Mouse (Mus musculus) natural killer cell, adult 2 months (primary cell): ENCODE measurements around the gene Stk16.
"Not testable (repeated sequence)": the region's sequence is repeated elsewhere in the genome, so short reads cannot be mapped to it uniquely, and the experiment has no call there.

ENCODE experiments used
- DNase-seq, 2 experiments: peaks; one replicate each; pipeline ENCODE4 v3.0.0; 2022; ENCODE audit warnings: low spot score in 2 of 2

Gene Stk16

GRCm38 (mm10) chr1:75213096-75213495 is 2.5 kb downstream of the Stk16 start:
- DNase-seq = no peak

- no peak for DNase-seq
Observed at GRCm38 (mm10) chr1:75214442-75214841, 3.8 kb downstream of the Stk16 start.

GRCm38 (mm10) chr1:75214886-75215285 is 4.2 kb downstream of the Stk16 start:
- DNase-seq = no peak

- DNase-seq = no peak
Observed at GRCm38 (mm10) chr1:75215785-75216184, 5.1 kb downstream of the Stk16 start.

- no peak for DNase-seq
Observed at GRCm38 (mm10) chr1:75216797-75217585, 6.4 kb downstream of the Stk16 start.

GRCm38 (mm10) chr1:75217893-75218226 is 7.2 kb downstream of the Stk16 start:
- DNase-seq = no peak

GRCm38 (mm10) chr1:75218227-75219001 is 7.8 kb downstream of the Stk16 start:
- DNase-seq = peak; percentile 36 to 67

GRCm38 (mm10) chr1:75219078-75219477 is 8.4 kb downstream of the Stk16 start:
- peak; percentile 92 to 96 for DNase-seq

- DNase-seq = no peak
Observed at GRCm38 (mm10) chr1:75219531-75219930, 8.9 kb downstream of the Stk16 start, which contains the start of gene Tuba4a. Gene Tuba4a, minus strand, starts transcription at chr1:75219865.

GRCm38 (mm10) chr1:75221538-75221937 is 10.9 kb downstream of the Stk16 start:
- no peak for DNase-seq

GRCm38 (mm10) chr1:75222926-75223325 is 12.3 kb downstream of the Stk16 start:
- no peak for DNase-seq

GRCm38 (mm10) chr1:75223532-75223931 is 12.9 kb downstream of the Stk16 start:
- DNase-seq = no peak

- no peak for DNase-seq
Observed at GRCm38 (mm10) chr1:75225473-75225872, 14.8 kb downstream of the Stk16 start.

- DNase-seq = no peak
Observed at GRCm38 (mm10) chr1:75226138-75226537, 15.5 kb downstream of the Stk16 start.

- DNase-seq = no peak
Observed at GRCm38 (mm10) chr1:75227653-75228052, 17.0 kb downstream of the Stk16 start.

GRCm38 (mm10) chr1:75229158-75229557 is 18.5 kb downstream of the Stk16 start:
- no peak for DNase-seq

- no peak for DNase-seq
Observed at GRCm38 (mm10) chr1:75230335-75230994, 19.8 kb downstream of the Stk16 start.

- DNase-seq = no peak
Observed at GRCm38 (mm10) chr1:75231224-75231623, 20.6 kb downstream of the Stk16 start.

GRCm38 (mm10) chr1:75231664-75232152 is 21.1 kb downstream of the Stk16 start, which contains the start of gene A630095N17Rik:
Gene A630095N17Rik, minus strand, starts transcription at chr1:75232102.
- no peak for DNase-seq

GRCm38 (mm10) chr1:75232489-75232888 is 21.9 kb downstream of the Stk16 start:
- DNase-seq = not testable (repeated sequence)

GRCm38 (mm10) chr1:75234606-75235005 is 24.0 kb downstream of the Stk16 start:
- DNase-seq = peak; percentile 75 to 79
